Mouse (Mus musculus) heart, embryonic 15.5 days (tissue): ENCODE measurements around the gene Ryr3. TPM values are rescaled to one million over a fixed set of nuclear protein-coding genes. Genes with fewer than 3 reads are reported as not detected.

Experiments used
- ATAC-seq: fragments of 200-750 bp; cut with Nextera tagmentation; replicated peaks from 2 replicates; pipeline ENCODE4 v1.8.0; 2017; ENCODE audit warnings: low read depth, moderate TSS enrichment; ENCODE audit not compliant: insufficient number of reproducible peaks, insufficient read depth, low FRiP score
- H3K27ac ChIP-seq: fragments of 300-500 bp; sonication (generic); 2 replicates; pipeline ENCODE4 v1.5.1; 2015; ENCODE audit warnings: mild to moderate bottlenecking, inconsistent platforms
- H3K27me3 ChIP-seq: fragments of 300-500 bp; sonication (generic); 2 replicates; pipeline ENCODE4 v1.6.1; 2015; ENCODE audit warnings: inconsistent platforms
- H3K36me3 ChIP-seq: fragments of 300-500 bp; sonication (generic); 2 replicates; pipeline ENCODE4 v1.6.1; 2015; ENCODE audit warnings: mild to moderate bottlenecking, inconsistent platforms
- H3K4me1 ChIP-seq: fragments of 300-500 bp; sonication (generic); replicated peaks from 2 replicates; pipeline ENCODE4 v1.6.1; 2015; ENCODE audit warnings: inconsistent platforms
- H3K4me2 ChIP-seq: fragments of 300-500 bp; sonication (generic); 2 replicates; pipeline ENCODE4 v1.6.1; 2015; ENCODE audit warnings: inconsistent platforms, mild to moderate bottlenecking, moderate library complexity
- H3K4me3 ChIP-seq: fragments of 300-500 bp; sonication (generic); 2 replicates; pipeline ENCODE4 v1.5.1; 2015; ENCODE audit warnings: mild to moderate bottlenecking, inconsistent platforms
- H3K9ac ChIP-seq: fragments of 300-500 bp; sonication (generic); 2 replicates; pipeline ENCODE4 v1.6.1; 2015; ENCODE audit warnings: mild to moderate bottlenecking, inconsistent platforms
- H3K9me3 ChIP-seq: fragments of 300-500 bp; sonication (generic); replicated peaks from 2 replicates; pipeline ENCODE4 v1.6.1; 2016; ENCODE audit warnings: inconsistent platforms
- WGBS: fragments of 180-500 bp; shearing (Covaris S2); methylation state at CpG from one replicate; pipeline ENCODE4 v1.1.7; 2015; ENCODE audit warnings: mixed read lengths; 5-methylcytosine and 5-hydroxymethylcytosine counted together
- polyA plus RNA-seq: library from polyadenylated mRNA; unstranded; fragments of >200 nt; fragmentation: Nextera tagmentation; extraction: Ambion mirVana; gene quantifications from 2 replicates; pipeline ENCODE4 v1.2.1, GENCODE M21; 2015

The Ryr3 gene
- polyA plus RNA-seq, 1 experiment from 2014 or later = 3.7 TPM

- no peak overlapping the region for H3K4me3 ChIP-seq
- no peaks in the 10 kb centered on the region for H3K27me3 ChIP-seq
- no peaks in the 10 kb centered on the region for H3K36me3 ChIP-seq
- H3K9ac ChIP-seq = no peak overlapping the region
- H3K27ac ChIP-seq = peak overlapping the region; percentile 55
- H3K9me3 ChIP-seq = no peaks in the 10 kb centered on the region
- H3K4me2 ChIP-seq = no peak overlapping the region
- WGBS = 56% methylated on average over 5 of the region's 5 CpGs
- peaks cover 13% of the 10 kb centered on the region for H3K4me1 ChIP-seq
- ATAC-seq = peak; percentile 81; the same call in 1 of the 2 replicates
Observed at GRCm38 (mm10) chr2:112637206-112637605, 579.7 kb downstream of the Ryr3 start.

GRCm38 (mm10) chr2:112632536-112632935 is 584.4 kb downstream of the Ryr3 start:
- no peak overlapping the region for H3K9ac ChIP-seq
- no peak overlapping the region for H3K4me3 ChIP-seq
- no peak overlapping the region for H3K4me2 ChIP-seq
- 88% methylated on average over 9 of the region's 9 CpGs for WGBS
- peaks cover 7% of the 10 kb centered on the region for H3K4me1 ChIP-seq
- no peak overlapping the region for H3K27ac ChIP-seq
- no peaks in the 10 kb centered on the region for H3K9me3 ChIP-seq
- ATAC-seq = no peak
- no peaks in the 10 kb centered on the region for H3K27me3 ChIP-seq
- H3K36me3 ChIP-seq = no peaks in the 10 kb centered on the region; the same call in 1 of the 2 replicates

GRCm38 (mm10) chr2:112630669-112631068 is 586.2 kb downstream of the Ryr3 start:
- no peak for ATAC-seq
- no peaks in the 10 kb centered on the region; the same call in 1 of the 2 replicates for H3K36me3 ChIP-seq
- 78% methylated on average over 11 of the region's 11 CpGs for WGBS

GRCm38 (mm10) chr2:112625156-112625555 is 591.7 kb downstream of the Ryr3 start:
- 79% methylated on average over 3 of the region's 3 CpGs for WGBS
- ATAC-seq = no peak
- no peak overlapping the region for H3K27ac ChIP-seq

More at GRCm38 (mm10) chr2:112630669-112631068, 586.2 kb downstream of the Ryr3 start:
- Histone ChIP-seq H3K9ac (no peak overlapping the region), H3K9me3 (no peaks in the 10 kb centered on the region), H3K4me1 (no peaks in the 10 kb centered on the region; the same call in 1 of the 2 replicates), H3K4me3 (no peak overlapping the region), H3K27me3 (no peaks in the 10 kb centered on the region), H3K4me2 (no peak overlapping the region), H3K27ac (no peak overlapping the region)

GRCm38 (mm10) chr2:112617206-112617605 is 599.7 kb downstream of the Ryr3 start:
- no peak overlapping the region for H3K4me3 ChIP-seq
- no peaks in the 10 kb centered on the region for H3K9me3 ChIP-seq
- no peak overlapping the region for H3K4me2 ChIP-seq
- no peaks in the 10 kb centered on the region for H3K36me3 ChIP-seq
- H3K27me3 ChIP-seq = no peaks in the 10 kb centered on the region
- WGBS = 42% methylated on average over 3 of the region's 3 CpGs
- H3K27ac ChIP-seq = no peak overlapping the region
- no peak for ATAC-seq
- no peaks in the 10 kb centered on the region for H3K4me1 ChIP-seq
- no peak overlapping the region for H3K9ac ChIP-seq

More at GRCm38 (mm10) chr2:112625156-112625555, 591.7 kb downstream of the Ryr3 start:
- H3K36me3 ChIP-seq = no peaks in the 10 kb centered on the region
- no peak overlapping the region for H3K4me3 ChIP-seq
- no peak overlapping the region for H3K9ac ChIP-seq
- H3K9me3 ChIP-seq = no peaks in the 10 kb centered on the region
- H3K4me1 ChIP-seq = no peaks in the 10 kb centered on the region
- H3K4me2 ChIP-seq = no peak overlapping the region
- H3K27me3 ChIP-seq = no peaks in the 10 kb centered on the region

- no peak overlapping the region for H3K27ac ChIP-seq
- no peaks in the 10 kb centered on the region for H3K36me3 ChIP-seq
- no peak overlapping the region for H3K4me2 ChIP-seq
- H3K9me3 ChIP-seq = no peaks in the 10 kb centered on the region
- no peak overlapping the region for H3K4me3 ChIP-seq
- ATAC-seq = no peak
- H3K9ac ChIP-seq = no peak overlapping the region
- no peaks in the 10 kb centered on the region for H3K27me3 ChIP-seq
- WGBS = 85% methylated on average over 7 of the region's 7 CpGs
- no peaks in the 10 kb centered on the region for H3K4me1 ChIP-seq
Observed at GRCm38 (mm10) chr2:112614375-112614774, 602.5 kb downstream of the Ryr3 start.

GRCm38 (mm10) chr2:112612628-112613027 is 604.3 kb downstream of the Ryr3 start:
- ATAC-seq = no peak
- Histone ChIP-seq H3K36me3 (no peaks in the 10 kb centered on the region), H3K9me3 (no peaks in the 10 kb centered on the region), H3K4me3 (no peak overlapping the region), H3K27ac (no peak overlapping the region), H3K27me3 (no peaks in the 10 kb centered on the region), H3K4me2 (no peak overlapping the region), H3K9ac (no peak overlapping the region), H3K4me1 (no peaks in the 10 kb centered on the region)
- WGBS = 75% methylated on average over 3 of the region's 3 CpGs

- Histone ChIP-seq H3K9me3 (no peaks in the 10 kb centered on the region), H3K36me3 (no peaks in the 10 kb centered on the region), H3K4me2 (no peak overlapping the region), H3K4me3 (no peak overlapping the region), H3K4me1 (peaks cover 6% of the 10 kb centered on the region; the same call in 1 of the 2 replicates), H3K9ac (no peak overlapping the region), H3K27me3 (no peaks in the 10 kb centered on the region), H3K27ac (no peak overlapping the region)
- 72% methylated on average over 3 of the region's 3 CpGs for WGBS
- no peak for ATAC-seq
Observed at GRCm38 (mm10) chr2:112606536-112606935, 610.4 kb downstream of the Ryr3 start.

- Histone ChIP-seq H3K36me3 (no peaks in the 10 kb centered on the region), H3K4me3 (no peak overlapping the region), H3K4me1 (peaks cover 12% of the 10 kb centered on the region; the same call in 1 of the 2 replicates), H3K9ac (no peak overlapping the region), H3K4me2 (no peak overlapping the region; the same call in 1 of the 2 replicates), H3K27ac (no peak overlapping the region), H3K27me3 (no peaks in the 10 kb centered on the region), H3K9me3 (no peaks in the 10 kb centered on the region)
- no peak for ATAC-seq
- WGBS = 56% methylated on average over 8 of the region's 8 CpGs
Observed at GRCm38 (mm10) chr2:112602487-112602886, 614.4 kb downstream of the Ryr3 start.

- no peaks in the 10 kb centered on the region for H3K9me3 ChIP-seq
- H3K4me3 ChIP-seq = no peak overlapping the region
- WGBS = 73% methylated on average over 10 of the region's 10 CpGs
- peaks cover 12% of the 10 kb centered on the region; the same call in 1 of the 2 replicates for H3K4me1 ChIP-seq
- no peak overlapping the region for H3K27ac ChIP-seq
- no peak overlapping the region for H3K4me2 ChIP-seq
- H3K36me3 ChIP-seq = no peaks in the 10 kb centered on the region
- H3K9ac ChIP-seq = no peak overlapping the region
- H3K27me3 ChIP-seq = no peaks in the 10 kb centered on the region
- ATAC-seq = no peak
Observed at GRCm38 (mm10) chr2:112600222-112600621, 616.7 kb downstream of the Ryr3 start.

GRCm38 (mm10) chr2:112597064-112597463 is 619.8 kb downstream of the Ryr3 start:
- H3K9me3 ChIP-seq = no peaks in the 10 kb centered on the region
- no peak overlapping the region for H3K4me3 ChIP-seq
- no peak overlapping the region for H3K4me2 ChIP-seq
- no peak overlapping the region for H3K9ac ChIP-seq
- H3K4me1 ChIP-seq = peaks cover 8% of the 10 kb centered on the region; the same call in 1 of the 2 replicates
- 61% methylated on average over 1 of the region's 1 CpGs for WGBS
- no peaks in the 10 kb centered on the region for H3K27me3 ChIP-seq
- H3K36me3 ChIP-seq = no peaks in the 10 kb centered on the region
- no peak for ATAC-seq
- H3K27ac ChIP-seq = no peak overlapping the region

GRCm38 (mm10) chr2:112596415-112596814 is 620.5 kb downstream of the Ryr3 start:
- ATAC-seq = no peak
- Histone ChIP-seq H3K9me3 (no peaks in the 10 kb centered on the region), H3K9ac (no peak overlapping the region), H3K36me3 (no peaks in the 10 kb centered on the region), H3K4me2 (no peak overlapping the region), H3K4me1 (peaks cover 5% of the 10 kb centered on the region; the same call in 1 of the 2 replicates), H3K4me3 (no peak overlapping the region), H3K27me3 (no peaks in the 10 kb centered on the region), H3K27ac (no peak overlapping the region)
- WGBS = 68% methylated on average over 5 of the region's 5 CpGs
